Mouse (Mus musculus) embryo, embryonic 11.5 days (tissue): ENCODE data around the gene Pbrm1.

Experiments used
- DNase-seq: peaks from one replicate; pipeline ENCODE4 v3.0.0-alpha.2; 2012; ENCODE audit warnings: low read depth, low spot score

The Pbrm1 gene

DNA sequence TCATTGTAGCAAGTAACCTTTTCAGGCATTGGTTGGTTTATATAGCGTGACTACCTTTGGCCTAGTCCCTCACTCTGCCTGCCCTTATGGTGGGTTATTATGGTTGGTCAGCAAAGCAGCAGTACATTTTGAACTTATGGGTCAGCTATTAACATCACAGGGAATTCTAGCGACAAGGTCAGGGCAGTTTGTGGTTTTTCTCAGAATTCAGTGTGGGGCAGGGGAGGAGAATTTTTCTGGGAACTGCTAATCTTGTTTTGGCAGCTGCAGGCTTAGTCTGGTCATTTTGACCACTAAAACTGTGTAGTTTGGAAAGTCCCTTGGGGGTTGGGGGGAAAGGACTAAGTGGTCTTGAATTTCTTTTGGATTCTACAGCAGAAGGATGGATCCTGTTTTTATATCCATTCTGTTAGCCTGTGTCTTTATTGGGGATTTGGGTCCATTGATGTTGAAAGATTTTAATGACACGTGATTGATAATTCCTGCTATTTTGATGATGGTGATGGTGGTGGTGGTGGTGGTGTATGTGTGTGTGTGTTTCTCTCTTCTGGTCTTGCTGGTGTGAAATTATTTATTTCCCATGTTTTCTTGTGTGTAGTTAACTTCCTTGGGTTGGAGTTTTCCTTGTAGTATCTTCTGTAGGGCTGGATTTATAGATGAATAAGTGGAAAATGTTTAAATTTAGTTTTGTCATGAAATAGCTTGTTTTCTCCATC is 60.5 kb downstream of the Pbrm1 start:
- no peak for DNase-seq

DNA sequence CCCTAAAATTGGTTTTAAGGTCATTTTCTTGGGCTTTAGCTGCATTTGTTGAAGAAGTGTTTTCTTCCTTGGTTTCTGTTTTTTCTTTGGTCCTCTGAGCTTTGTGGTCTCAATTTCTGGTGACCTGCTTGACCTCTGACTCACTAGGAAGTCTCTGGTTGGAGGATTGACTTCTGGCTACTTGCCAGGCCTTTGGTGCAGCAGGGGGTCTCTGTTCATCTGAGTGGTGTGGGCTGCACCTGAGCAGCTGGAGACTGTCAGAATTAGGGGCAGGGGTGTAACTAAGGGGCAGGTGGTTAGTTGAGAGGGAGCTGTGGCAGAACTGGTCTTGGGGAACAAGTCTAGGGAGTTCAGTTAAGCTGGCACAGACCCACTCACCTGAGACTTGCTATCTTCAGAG is 62.2 kb downstream of the Pbrm1 start:
- DNase-seq = no peak

DNA sequence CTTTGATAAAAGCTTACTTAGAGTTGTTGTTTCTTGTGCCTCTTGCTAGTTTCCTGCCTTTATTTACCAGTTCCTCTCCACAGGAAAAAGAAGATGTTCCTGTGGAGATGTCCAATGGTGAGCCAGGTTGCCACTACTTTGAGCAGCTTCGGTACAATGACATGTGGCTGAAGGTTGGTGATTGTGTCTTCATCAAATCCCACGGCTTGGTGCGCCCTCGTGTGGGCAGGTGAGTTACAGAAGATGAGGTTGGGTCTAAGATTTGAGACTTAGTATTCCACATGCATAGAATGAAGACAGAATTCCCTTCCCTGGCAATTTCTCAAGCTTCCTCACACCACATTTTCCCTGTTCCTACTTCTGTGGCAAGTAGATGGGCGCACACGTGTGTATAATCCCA is 68.5 kb downstream of the Pbrm1 start:
- DNase-seq = no peak

DNA sequence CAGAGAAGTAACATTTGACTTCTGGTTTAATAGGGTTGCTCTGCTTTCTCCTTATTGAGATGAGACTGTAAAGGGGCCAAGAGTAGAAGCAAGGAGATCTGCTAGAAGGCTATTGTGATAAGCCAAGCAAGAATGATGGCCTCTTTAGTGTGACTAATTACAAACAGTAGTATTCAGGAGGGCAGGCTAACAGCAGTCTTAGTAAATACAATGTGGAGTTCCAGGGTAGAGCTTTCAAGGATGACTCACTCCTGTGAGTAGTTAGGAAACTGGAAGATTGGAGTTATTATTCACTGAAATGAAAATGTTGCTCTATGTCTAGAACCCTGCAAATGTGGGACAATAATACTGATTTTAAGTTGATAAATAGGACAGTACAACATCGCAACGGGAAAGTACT is 69.6 kb downstream of the Pbrm1 start:
- no peak for DNase-seq

DNA sequence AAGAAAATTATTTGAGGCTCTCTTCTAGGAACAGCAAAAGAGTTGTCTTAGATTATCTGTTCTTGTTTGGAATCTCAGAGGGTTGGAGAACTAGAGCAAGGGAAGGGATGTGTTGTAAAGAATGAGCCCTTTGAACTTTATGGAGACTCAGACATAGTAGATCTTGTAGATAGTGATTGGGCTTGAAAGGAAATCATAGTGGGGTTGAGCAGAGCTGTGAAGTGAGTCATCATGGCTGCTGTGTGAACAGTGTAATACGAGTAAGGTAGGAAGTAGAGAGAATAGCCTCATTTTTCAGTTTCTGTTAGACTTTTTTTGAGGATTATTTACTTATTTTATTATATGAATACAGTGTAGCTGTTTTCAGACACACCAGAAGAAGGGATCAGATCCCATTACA is 71.0 kb downstream of the Pbrm1 start:
- no peak for DNase-seq

DNA sequence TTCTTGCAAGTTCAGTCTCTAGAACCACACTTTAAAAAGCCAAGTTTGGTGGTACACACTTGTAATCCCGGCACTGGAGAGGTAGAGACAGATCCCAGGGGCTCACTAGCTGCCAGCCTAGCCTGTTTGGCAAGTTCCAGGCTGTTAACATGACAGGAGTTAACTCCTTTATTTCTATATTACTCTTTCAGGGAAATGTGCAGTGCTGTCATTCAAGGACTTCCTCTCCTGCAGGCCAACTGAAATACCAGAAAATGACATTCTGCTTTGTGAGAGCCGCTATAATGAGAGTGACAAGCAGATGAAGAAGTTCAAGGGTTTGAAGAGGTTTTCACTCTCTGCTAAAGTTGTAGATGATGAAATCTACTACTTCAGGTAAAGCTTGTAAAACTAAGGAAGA is 86.2 kb downstream of the Pbrm1 start:
- no peak for DNase-seq

DNA sequence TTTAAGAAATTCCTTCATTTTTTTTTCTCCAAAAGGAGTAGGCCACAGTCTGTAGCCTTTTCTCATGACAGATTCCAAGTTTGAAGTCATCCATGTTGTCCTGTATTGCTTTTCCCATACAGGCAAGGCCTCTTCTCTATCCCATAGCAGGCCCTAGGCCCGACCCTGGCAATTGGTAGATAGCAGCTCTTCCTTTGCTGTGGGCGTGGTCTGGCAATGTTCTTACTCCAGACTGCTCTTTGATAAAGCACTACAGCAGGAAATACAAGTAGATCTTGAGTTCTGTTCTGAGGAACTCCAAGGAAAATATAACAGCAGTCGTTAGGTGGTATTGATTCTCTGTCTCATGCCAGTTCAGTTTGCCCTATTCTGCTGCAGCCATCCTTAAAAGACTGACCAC is 91.7 kb downstream of the Pbrm1 start:
- DNase-seq = no peak

DNA sequence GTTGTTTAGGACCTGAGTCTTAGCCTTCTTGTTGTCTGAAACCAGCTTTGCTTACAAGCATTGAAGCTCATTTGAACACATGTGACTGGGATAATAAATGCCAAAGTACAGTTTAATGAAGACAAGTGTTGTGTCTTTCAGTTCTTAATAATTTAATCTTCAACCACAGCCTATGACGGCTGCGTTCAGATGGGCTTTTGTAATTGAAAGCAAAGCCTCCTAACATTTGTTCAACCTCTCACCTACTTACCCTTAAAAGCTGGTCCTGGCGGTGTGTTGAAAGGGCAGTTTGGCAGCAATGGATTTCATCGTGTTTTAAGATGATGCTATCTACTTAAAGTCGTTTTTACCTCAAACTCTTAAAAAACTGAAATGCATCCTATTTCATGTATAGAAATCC is 93.2 kb downstream of the Pbrm1 start:
- DNase-seq = no peak

DNA sequence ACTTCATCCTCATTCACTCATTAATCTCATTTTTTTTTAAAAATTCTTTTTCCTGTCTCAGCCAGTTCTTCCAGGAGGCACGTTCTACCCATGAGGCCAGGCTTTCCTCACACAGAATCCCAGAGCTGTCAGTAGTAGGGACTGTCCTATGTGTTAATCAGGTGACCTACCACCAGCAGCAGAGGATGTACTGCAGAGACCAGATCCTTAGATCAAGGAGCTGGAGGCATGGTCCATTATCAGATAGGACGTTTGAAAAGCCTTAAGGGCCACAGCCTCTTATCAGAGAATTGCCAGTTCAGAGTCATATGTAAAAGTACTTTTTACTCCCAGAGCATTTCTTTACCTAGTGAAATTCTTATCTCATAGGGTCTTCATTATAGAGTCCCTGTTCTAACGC is 95.1 kb downstream of the Pbrm1 start:
- DNase-seq = no peak

DNA sequence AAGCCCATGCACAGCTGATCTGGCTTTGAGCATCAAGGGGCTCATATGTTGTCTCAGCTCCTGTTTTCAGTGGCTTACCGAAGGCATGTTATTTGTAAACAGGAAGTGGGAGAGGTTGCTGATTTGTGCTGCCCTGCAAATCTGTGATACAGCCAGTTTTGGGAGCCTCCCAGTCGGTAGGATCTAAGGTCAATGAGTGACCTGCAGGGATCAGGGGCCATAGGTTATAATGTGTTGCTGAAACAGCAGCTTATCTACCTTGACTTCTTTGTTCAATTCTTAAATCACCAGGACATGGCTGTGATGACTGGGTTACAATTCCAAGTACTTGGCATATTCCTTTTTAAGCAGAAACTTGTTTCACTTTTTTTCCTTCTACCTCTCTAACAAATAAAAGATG is 96.6 kb downstream of the Pbrm1 start:
- DNase-seq = no peak

DNA sequence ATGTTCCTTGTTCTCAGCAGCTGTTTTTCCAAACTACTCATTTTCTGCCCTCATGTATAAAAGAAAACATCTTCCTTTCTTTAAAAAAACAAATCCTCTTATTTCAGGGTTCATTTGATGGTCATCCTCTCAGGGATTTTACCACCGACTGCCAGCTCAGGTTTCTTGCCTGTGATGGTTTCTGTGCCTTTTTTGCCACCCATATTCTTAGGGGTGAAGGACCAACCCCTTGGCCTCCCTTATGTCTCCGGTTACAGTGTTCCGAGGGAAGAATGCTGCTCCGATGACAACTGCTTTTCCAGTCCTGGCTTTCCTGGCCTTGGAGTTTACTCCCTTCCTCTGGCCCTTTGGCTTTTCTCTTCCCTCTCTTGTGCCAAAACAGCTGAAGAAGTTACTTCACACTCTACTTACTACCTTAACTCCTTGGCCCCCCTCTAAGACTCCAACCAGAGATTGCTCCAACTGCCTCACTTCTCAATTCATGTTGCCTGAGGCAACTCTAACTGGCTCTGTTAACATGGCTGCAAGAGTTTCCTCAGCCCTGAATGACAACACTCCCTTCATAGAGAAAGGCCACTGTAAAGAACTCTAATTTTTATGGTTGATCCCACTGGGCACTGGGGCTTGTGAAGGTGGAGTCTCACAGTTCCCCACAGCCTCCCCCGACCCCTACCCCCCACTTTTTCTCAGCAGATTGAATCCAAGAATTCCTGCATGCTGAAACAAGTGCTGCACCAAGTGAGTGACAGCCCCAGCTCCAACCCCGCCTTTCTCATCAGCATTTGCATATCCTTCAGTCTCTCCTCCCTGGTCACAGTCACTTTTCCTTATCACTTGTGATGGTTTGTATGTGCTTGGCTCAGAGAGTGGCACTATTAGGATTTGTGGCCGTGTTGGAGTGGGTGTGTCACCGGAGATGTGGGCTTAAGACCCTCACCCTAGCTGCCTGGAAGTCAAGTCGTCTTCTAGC is 106.5 kb downstream of the Pbrm1 start:
- no peak for DNase-seq

DNA sequence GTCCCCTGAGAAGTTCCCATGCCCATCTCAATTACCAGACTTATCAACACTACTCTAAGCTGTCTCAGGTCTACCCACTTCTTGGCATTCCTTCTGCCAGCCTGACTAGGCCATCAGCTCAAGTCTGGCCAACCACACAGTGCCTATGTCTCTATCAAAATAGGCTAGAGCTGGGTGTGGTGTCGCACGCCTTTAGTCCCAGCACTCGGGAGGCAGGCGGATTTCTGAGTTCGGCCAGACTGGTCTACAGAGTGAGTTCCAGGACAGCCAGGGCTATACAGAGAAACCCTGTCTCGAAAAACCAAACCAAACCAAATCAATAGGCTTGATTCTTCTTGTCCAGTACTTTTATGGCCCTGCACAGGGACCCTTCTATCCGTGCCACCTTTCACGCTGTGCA is 107.9 kb downstream of the Pbrm1 start:
- no peak for DNase-seq

DNA sequence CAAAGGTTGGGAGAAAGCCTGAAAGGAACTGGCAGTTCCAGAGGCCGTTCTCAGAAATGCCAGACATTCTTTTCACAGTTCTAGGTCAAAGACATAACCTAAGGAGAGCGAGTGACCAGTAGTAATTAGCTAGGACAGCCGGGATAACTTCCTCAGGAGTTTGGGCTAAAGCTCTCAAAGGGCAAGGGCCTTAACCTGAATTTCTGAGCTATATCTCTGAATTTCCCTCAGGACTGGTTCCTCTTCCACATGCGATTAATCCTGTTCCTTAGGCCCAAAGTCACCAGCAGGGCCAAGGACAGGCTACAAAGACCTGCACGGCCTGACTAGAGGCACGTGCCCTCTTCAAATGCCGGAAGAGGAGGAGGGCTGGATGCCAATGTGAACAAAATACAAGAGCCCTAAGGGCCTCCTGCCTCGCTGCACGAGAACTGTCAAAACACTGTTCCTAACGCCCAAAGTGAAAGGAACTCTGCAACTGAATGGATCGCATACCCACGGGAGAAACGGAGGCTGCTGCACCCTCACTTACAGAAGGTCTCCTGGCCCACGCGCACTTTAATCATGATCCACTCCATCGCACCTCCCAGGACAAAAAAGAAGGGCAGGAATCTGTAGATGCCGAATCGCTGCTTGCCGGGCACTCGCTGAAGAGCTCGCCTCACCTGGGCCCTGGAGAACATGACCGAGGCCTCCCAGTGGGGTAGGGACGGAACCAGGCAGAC is 109.3 kb downstream of the Pbrm1 start:
- DNase-seq = no peak

DNA sequence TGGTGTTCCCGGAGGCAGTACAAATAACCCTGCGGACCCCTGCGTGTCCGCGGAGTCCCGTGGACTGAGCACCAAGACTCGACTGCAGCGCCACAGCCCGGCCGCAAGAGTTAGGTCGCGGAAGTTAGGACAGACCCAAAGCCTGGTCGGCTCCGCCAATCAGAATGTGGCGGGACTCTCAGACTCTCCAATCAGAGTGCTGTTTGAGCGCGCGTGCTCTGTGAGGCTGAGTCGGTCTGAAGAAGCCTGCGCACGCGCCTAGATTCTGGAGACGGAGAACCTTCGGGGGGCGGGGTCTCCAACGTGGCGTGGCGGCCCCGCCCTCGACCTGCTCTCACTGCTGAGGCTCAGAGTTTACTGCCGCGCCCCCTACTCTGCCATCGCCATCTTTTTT is 109.9 kb downstream of the Pbrm1 start, which contains the start of gene Smim4:
Gene Smim4 (minus strand): TSS at position 131 of the 394 bp plus-strand sequence.
- DNase-seq = peak; percentile 98

DNA sequence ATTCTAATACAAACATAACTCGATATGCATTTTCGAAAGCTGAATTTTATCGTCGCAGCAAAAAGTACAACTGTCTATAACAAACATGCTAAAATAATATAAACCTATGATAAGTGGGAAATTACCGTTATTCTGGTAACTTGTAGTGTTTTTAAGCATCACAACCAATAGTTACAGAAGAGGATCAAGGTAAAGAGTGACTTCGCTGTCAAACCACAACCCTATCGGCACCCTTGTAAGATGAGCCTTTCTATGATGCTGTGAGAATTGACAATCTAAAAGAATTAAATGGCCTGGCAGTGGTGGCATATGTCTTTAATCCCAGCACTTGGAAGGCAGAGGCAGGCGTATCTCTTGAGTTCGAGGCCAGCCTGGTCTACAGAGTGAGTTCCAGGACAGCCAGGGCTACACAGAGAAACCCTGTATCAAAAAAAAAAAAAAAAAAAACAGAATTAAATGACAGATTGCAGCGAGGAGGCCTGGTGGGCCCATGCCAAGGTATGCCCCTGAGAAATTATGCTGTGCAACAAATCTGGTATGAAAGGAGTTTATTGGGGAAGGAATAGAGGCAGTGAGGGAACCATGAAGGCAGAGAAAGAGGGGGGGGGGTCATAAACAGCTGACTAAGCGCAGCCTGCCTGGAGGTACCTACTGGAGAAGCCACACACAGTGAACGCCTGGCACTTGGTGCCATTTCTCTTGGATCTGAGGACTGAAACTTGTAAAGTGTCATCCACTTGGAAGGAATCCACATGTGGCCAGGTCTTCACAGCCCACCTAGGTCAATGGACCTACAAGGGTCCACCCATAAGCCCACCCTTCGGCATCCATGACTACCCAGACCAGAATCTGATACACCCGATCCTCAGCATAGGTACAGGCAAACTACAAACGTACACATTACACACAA is 110.6 kb downstream of the Pbrm1 start:
- no peak for DNase-seq

DNA sequence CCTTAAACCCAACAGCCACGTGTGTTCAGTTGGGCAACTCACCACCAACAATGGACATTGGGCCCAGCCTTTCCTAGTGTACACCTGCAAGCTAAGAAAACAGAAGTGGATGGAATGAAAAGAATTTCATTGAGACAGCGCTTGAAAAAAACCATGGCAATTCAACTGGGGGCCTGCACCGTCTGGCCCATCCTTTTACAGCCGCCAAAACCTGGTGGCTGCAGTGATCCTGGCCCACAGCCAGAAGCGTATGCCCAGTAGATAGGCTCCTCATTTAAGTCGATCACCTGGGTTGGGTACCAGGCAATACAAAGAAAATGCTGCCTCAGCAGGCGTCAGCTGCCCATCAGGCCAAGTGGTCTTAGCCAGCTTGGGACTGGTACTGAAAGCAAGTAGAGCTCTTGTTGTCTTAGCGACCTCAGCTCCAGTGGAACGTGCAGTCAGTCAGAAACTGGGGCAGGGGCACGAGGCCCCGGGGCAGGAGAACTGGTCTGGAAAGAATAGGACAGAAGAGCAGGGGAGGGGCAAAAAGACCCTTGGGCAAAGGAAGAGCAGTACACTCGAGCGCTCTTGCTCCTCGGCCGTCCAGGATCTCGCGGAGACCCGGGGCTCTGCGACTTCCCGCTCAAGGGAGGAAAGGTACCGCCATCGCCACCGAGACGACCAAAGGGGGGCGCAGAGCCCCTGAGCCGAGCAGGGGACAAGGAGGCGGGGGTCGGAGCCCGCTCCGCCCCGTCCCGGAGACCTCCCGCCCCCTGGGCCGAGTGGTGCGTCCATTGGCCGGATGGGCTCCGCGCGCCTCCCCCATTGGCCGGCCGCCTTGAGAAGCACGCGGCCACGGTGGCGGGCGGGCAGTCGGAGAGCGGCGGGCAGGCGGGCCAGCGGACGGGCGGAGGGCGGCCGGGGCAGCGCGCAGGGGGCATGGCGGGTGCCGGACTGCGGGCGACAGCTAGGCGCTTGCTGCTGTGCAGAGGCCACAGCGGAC is 111.6 kb downstream of the Pbrm1 start, which contains the start of gene Nt5dc2:
Gene Nt5dc2 (plus strand): TSS at position 818 of the 985 bp plus-strand sequence.
- peak; percentile 89 for DNase-seq

DNA sequence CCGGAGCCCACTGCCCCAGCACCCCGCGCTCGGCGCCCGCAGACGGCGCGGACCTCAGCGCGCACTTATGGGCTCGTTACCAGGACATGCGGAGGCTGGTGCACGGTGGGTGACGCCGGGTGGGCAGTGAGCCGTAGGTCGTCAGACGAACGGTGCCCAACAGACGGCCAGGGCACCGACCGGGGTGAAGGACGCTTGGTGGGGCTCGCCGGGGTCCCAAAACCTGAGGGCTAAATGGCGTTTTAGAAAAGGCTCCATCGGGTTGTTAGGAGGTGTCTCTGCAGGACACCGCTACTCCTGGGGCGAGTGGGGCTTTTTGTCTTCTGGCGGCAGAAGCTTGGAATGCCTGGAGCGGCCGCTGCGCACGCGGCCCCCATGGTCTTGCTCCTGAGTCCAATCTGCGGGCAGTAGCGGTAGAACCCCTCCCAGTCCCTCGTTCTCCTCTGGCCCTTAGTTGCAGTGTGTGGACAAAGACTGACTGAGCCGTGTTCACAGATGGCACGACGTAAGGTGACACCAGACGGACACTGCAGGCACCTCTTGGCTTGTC is 112.4 kb downstream of the Pbrm1 start:
- DNase-seq = no peak

DNA sequence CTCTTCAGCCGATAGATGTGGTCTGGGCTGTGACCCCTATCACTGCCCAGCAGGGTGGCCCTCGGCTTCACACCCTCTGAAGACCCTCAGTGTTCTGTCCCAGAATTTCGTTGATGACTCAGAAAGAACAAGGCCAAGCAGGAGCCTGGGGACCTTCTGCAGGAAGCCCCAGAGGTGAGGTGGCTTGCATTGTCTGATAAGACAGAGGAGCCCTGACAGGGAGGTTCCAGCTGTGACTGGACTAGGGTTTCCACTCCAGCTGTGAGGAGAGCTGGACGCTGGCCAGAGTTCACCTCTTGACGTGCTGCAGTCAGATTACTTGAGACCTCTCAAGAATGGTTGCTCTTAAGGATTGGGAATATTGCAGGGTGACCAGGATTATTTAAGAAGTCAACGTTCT is 113.1 kb downstream of the Pbrm1 start:
- no peak for DNase-seq

DNA sequence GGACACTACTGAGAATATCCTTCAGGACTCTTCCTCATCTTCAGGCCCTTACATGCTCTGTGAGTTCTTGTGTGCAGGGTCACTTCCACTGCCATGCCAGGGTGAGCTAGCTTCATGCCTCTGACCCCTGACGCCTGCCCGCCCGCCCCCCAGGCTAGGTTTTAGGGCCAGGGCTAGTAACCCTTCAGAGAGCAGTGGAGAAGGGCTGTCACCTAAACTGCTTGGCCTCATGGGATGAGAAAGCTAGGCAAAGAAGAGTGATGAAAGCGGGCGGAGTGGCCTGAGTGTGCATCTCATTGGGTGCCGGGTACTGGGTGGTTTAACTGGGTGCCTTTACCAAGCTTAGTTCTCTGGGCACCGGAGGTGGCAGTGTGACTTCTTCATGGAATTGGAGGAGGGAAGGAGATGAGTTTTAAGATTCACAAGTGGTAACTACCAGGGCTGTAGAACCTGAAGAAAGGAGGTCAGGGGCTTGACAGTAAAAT is 113.6 kb downstream of the Pbrm1 start:
- DNase-seq = no peak
